Mouse (Mus musculus): ENCODE results near the gene Acvr1b. TPM values are rescaled to one million over a fixed set of nuclear protein-coding genes. Genes with fewer than 3 reads are reported as not detected.

Acvr1b gene
- total and polyA plus RNA-seq, 3 experiments: 2.7 to 4.8 (median 2.9) TPM

DNA sequence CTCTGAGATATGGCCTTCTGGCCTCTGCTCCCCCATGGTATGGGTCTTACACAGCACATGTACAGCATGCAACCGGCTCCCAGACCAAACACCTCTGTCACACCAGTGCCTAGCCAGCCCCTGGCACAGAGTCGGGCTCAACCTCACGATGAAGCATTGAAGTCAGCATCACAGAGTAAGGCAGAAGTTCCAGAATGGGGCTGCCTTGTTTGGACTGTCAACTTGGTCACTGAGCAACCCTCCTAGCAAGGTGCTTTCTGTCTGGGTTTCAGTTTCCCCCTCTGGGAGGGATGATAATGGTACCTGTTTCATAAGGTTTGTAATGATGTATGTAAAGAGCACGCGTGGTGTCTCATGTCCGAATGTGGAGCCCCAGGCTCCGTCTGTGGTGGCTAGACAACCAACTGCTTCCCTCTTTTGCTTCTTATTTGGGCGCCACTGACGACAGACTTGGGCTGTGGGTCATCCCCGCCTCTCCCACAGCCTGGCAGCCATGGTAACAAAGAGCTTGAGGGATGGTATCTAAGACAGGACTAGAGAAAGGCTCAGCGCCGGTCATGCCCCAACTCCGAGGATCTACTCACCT is 49.1 kb downstream of the Acvr1b start:
- no peaks in the 10 kb centered on the region for H3K9me3 ChIP-seq (replicated peaks; ENCODE audit: low read length)
- dilution Hi-C loops (cut with MboI; ENCODE audit: extremely low pct_ligation_motif_present, extremely low pct_unique_long_range_greater_than_20kb, low sequenced_read_pairs) (no loop called here), in situ Hi-C loops (cut with MboI; ENCODE audit: low pct_ligation_motif_present, low pct_unique_long_range_greater_than_20kb, low sequenced_read_pairs) (no loop called here)
- peaks cover 0 to 3% of the 10 kb centered on the region in 2 experiments for H3K36me3 ChIP-seq (replicated peaks in 1 of 2; ENCODE audit: control insufficient read depth in 1 of 2, insufficient read depth in 1 of 2, low read length in 1 of 2)
- peak overlapping the region; percentile 79 for H3K4me2 ChIP-seq (ENCODE audit: insufficient read depth, low read depth, poor library complexity, severe bottlenecking)
- peak overlapping the region in 2 of 3 experiments; percentile 5 to 60 for H3K4me3 ChIP-seq (replicated peaks in 1 of 3; ENCODE audit: low read depth in 2 of 3, low read length in 2 of 3, poor library complexity in 1 of 3)
- DNase-seq (ENCODE audit: extremely low read depth): peak; percentile 57
- no peak for TF ChIP-seq GABPA (IDR thresholded peaks at IDR 0.05; ENCODE audit: insufficient replicate concordance, low read depth, low read length)
- no peak for TF ChIP-seq TCF12 (IDR thresholded peaks at IDR 0.05; ENCODE audit: low read depth, low read length)
- 0 out of 2 replicates have a peak, but pooled peaks have one; percentile 33 for TF ChIP-seq RCOR1 (conservative IDR thresholded peaks at IDR 0.05; ENCODE audit: low read depth, low read length)
- TF ChIP-seq ETS1 (conservative IDR thresholded peaks at IDR 0.05; ENCODE audit: low read depth, low read length): peak; percentile 57; the same call in 1 of the 2 replicates
- TF ChIP-seq HCFC1 (IDR thresholded peaks at IDR 0.05; ENCODE audit: low read depth, low read length): no peak
- TF ChIP-seq NELFE (IDR thresholded peaks at IDR 0.05; ENCODE audit: low read depth, low read length): no peak
- TF ChIP-seq BHLHE40 (IDR thresholded peaks at IDR 0.05; ENCODE audit: low read depth, low read length): peak; percentile 74
- TF ChIP-seq IRF4 (IDR thresholded peaks at IDR 0.05; ENCODE audit: low read depth, low read length): peak; percentile 77
- TF ChIP-seq MAX (IDR thresholded peaks at IDR 0.05; ENCODE audit: low read length): 0 out of 2 replicates have a peak, but pooled peaks have one; percentile 16
- 0 out of 2 replicates have a peak, but pooled peaks have one; percentile 30 for TF ChIP-seq MAZ (IDR thresholded peaks at IDR 0.05; ENCODE audit: low read depth, low read length)
- peak; percentile 72; the same call in 1 of the 2 replicates for TF ChIP-seq MEF2A (IDR thresholded peaks at IDR 0.05; ENCODE audit: borderline replicate concordance, low read depth, low read length)
- no peak for TF ChIP-seq CHD2 (IDR thresholded peaks at IDR 0.05; ENCODE audit: low read length)
- no peak for TF ChIP-seq JUN (IDR thresholded peaks at IDR 0.05; ENCODE audit: insufficient read depth, low read depth, low read length)
- H3K27ac ChIP-seq (ENCODE audit: insufficient read depth, low read depth): no peak overlapping the region
- H3K9ac ChIP-seq (ENCODE audit: insufficient read depth, low read depth): no peak overlapping the region
- no peaks in the 10 kb centered on the region for H3K79me2 ChIP-seq (replicated peaks; ENCODE audit: control insufficient read depth, extremely low read depth, insufficient read depth, poor library complexity, severe bottlenecking)
- H3K4me1 ChIP-seq (ENCODE audit: control insufficient read depth in 1 of 2, insufficient read depth in 2 of 2): peaks cover 8 to 53% of the 10 kb centered on the region in 2 experiments
- H3K27me3 ChIP-seq (replicated peaks): peaks cover 62% of the 10 kb centered on the region

DNA sequence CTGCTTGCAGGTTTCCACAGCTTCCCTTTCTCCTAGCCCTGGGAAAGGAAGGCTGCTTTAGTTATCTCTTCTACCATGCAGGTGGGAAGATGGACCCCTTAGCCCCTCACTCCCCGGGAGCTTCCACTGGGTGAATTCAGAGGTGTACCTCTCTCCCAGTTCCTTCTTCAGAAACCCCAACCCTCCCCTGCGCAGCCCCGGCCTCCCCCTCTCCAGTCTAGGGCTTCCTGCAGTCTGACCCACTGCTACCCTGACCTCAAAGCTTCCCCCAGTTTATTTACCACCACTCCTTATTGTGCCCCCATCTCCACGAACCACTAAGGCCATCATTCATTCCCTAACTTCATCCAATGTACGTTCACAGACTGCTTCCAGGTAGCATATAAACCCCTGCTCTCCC is 49.7 kb downstream of the Acvr1b start:
- Histone ChIP-seq H3K79me2 (replicated peaks; ENCODE audit: control insufficient read depth, extremely low read depth, insufficient read depth, poor library complexity, severe bottlenecking) (no peaks in the 10 kb centered on the region), H3K9ac (ENCODE audit: insufficient read depth, low read depth) (no peak overlapping the region; the same call in 1 of the 2 replicates), H3K4me2 (ENCODE audit: insufficient read depth, low read depth, poor library complexity, severe bottlenecking) (peak overlapping the region; percentile 79), H3K27me3 (replicated peaks) (peaks cover 62% of the 10 kb centered on the region), H3K9me3 (replicated peaks; ENCODE audit: low read length) (no peaks in the 10 kb centered on the region), H3K4me3 (replicated peaks in 1 of 3; ENCODE audit: low read depth in 2 of 3, low read length in 2 of 3, poor library complexity in 1 of 3) (peak overlapping the region; percentile 10 to 73 (median 60)), H3K27ac (ENCODE audit: insufficient read depth, low read depth) (no peak overlapping the region), H3K36me3 (replicated peaks in 1 of 2; ENCODE audit: control insufficient read depth in 1 of 2, insufficient read depth in 1 of 2, low read length in 1 of 2) (peaks cover 0 to 3% of the 10 kb centered on the region in 2 experiments), H3K4me1 (ENCODE audit: control insufficient read depth in 1 of 2, insufficient read depth in 2 of 2) (peaks cover 8 to 58% of the 10 kb centered on the region in 2 experiments)
- no peak for DNase-seq (ENCODE audit: extremely low read depth)
- no peak for TF ChIP-seq GABPA (IDR thresholded peaks at IDR 0.05; ENCODE audit: insufficient replicate concordance, low read depth, low read length)
- no peak for TF ChIP-seq SMC3 (IDR thresholded peaks at IDR 0.05; ENCODE audit: low read depth, low read length)
- dilution Hi-C loops (cut with MboI; ENCODE audit: extremely low pct_ligation_motif_present, extremely low pct_unique_long_range_greater_than_20kb, low sequenced_read_pairs): no loop called here
- in situ Hi-C loops (cut with MboI; ENCODE audit: low pct_ligation_motif_present, low pct_unique_long_range_greater_than_20kb, low sequenced_read_pairs): no loop called here
